Mouse (Mus musculus) adrenal gland (tissue): ENCODE measurements around the gene Tlr8.
"Not testable (repeated sequence)": the region's sequence is repeated elsewhere in the genome, so short reads cannot be mapped to it uniquely, and the experiment has no call there.

Experiments used
- intact Hi-C: fragments of 180-260 bp; cut with DNase I; formaldehyde crosslinking; loops from one replicate; pipeline ENCODE4 v1.15.1; 2025
- long read RNA-seq, 2 experiments: library from polyadenylated mRNA; unstranded; transcript quantifications; one replicate each; pipeline ENCODE4 v2.0.0; 2020; ENCODE audit warnings: borderline replicate concordance in 1 of 2; ENCODE audit not compliant: insufficient replicate concordance in 1 of 2

Gene Tlr8
- long read RNA-seq, experiment 1: 0 reads
- long read RNA-seq, experiment 2: 0 reads

DNA sequence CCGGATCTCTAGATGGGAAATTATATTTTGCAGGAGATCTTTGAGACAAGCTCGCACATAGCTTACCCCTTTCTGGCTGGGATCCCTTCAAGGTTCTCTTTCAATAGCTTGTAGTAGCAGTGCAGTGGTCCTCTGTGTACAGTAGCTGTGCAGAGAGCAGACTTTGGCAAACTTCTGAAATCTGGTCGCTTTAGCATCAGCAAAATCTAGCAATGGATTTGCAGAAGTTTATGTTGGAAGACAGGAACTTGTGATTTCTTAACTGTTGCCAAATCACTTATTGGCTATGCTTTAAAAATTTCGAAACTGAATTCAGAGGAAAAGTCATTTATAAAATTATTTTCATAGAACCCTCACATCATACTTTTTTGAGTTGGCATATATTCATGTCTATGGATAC, at the start of gene Tlr8:
TSS of gene Tlr8 (minus strand) at position 244 of the 400 bp plus-strand sequence.
- intact Hi-C loops: no loop called here

DNA sequence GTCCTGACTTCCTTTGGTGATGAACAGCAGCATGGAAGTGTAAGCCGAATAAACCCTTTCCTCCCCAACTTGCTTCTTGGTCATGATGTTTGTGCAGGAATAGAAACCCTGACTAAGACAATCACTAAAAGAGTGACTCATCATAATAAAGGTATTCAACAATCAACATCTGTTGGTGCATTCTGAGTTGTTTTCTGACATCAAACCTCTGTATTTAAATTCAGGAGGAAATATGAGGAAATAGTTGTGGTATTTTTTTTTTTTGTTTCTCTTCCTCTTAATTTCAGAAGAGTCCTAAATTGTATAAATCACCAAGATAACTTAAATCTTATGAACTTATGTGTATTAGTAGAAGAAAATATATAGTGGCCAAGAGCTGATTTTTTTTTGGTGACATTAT, 37.9 kb upstream of the Tlr8 start:
- intact Hi-C loops: not testable (repeated sequence)

DNA sequence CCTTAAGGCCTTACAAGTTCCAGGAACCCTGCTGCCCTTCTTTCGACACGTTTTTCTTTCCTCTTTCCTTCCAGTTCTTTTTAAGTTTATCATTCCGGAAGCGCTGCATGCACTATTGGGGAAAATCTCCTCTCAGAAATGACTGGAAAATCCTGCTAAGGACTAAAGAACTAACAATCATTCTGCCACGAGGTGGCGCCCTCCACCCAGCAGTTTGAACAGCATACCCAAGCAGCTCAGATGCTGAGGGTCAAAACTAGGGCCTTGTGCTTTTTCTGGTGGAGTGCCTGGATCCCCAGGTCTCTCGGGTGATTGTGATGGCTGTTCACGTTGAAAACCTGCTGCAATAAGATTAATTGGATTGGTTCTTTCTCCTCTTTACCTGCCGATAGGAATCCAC, 12.8 kb upstream of the Tlr8 start:
- intact Hi-C loops: no loop called here

DNA sequence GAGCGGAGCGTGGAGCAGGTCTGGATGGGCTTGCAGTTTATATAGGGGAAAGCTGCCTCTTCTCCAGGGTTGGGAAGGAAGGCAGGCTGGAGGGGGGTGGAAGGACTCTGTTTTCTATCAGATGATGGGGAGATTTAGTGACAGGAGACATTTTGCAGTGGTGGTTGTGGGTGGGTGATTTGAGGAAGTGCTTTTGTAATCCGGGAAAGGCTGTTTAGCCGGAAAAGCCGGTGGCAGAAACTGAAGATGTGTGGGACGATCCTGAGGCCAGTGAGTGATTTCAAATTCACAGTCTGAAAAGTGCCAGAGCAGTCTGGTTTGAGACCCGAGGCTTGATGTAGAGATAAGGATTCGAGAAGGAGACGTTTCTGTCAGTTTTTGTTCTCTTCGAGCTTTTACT, 12.4 kb upstream of the Tlr8 start:
- intact Hi-C loops: no loop called here

DNA sequence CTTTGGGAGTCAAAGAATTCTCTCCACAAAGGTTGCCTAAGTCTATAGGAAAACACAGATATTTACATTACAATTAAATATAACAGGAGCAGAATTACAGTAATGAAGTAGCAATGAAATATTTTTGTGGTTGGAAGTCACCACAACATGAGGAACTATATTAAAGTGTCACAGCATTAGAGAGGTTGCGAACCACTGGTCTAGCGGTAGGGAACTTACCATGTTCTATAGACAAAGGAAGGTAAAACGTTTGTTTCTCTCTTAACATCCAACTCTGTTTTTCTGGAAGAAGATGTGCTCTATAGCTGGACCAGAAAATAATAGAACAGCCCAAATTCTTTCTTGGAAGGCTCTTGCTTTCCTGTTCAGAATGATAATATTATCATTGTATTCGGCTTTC, 599 bp downstream of the Tlr8 start:
- intact Hi-C loops: no loop called here

DNA sequence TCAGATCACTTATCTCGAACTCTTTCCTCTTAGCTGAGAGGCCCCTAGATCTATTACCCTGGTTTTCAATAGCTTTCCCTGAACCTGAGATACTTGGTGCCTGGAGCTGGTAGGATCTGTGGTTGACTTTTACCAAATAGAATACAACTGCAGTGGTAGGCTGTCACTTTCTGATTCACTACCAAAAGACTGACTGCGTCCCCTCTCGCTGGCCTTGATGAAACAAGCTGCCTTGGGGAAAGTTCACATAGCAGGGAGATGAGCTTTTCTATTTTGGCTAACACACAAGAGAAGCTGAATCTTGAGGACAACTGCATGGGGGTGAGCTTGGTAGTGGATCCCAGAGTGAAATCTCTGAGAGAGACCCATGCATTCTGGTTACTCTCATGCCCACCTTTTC, 22.4 kb downstream of the Tlr8 start:
- intact Hi-C loops: no loop called here

DNA sequence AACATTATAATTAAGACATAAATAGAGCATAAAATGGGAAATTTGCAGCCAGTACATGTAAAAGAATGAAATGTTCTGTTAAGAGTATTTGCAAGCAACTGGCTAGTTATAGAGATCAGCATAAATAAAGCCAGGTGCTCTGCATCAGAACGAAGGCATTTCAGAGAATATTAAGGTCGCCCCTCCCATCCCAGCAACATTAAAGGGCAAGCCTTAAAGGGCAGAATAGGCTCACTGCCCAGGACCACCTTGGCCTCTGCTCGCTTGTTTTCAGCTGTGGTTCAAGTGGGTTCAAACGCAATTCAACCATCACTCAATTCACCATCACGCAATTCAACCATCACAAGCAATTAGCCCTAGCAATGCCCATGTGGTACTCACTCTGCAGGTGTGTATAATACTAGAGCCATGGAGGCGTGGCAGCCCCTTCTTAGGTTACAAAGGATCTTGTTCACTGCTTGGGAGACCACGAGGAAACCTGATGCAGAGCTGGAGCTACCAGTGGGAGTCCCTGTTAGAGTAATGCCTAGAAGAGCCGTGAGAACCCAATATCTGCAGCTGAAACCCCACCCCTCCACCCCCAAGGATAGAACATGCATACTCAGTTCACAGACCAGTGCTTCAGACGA, 24.7 kb downstream of the Tlr8 start:
- intact Hi-C loops: loop anchor here (10.0 kb wide), 1 partner anchor 1075 kb away; no protein-coding TSS in a partner anchor

DNA sequence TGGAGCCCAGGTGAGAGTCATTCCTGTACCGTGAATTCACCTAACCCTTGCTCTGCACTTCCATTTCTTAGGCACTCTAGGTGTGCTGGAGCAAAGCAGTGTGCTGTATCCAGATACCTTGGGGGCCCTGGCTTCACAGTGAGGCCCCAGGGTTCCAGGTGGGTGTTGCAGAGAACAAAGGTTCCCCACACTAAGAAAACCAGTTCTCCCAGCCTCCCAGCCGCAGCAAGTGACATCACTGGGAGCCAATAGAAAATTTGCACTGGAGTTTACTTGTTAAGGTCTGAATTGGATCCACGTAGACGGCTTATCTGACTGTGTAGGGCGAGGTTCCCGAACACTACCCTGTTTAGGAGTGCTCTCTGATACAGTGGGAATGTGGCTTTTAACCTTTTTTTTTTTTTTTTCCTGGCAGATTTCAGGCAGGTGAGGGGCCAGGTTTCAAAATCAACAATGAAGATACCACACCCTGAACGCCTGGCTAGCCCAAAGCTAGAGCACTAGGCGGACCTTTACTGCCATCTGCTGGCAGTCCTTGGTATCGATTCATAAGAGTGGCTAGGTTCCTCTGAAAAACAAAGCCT, 30.9 kb downstream of the Tlr8 start:
- intact Hi-C loops: loop anchor here (10.0 kb wide), 1 partner anchor 1068 kb away; no protein-coding TSS in a partner anchor

DNA sequence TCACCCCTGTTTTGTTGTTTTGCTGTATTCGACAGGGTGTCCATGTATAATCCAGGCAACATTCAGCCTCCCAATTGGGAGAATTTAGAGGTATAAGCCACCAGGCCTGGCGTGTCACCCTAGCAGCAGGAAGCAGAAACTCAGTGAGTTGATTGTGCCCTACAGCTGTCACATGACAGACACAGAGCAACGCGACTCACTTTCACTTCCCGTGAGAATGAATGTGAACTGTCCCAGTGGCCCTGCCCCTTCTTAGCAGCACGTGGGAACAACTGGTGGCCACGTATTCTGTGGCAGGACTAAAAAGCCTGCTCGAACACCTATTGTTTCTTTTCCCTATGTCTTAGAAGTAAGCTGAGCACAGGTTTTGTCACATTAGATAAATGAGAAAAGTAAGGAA, 33.0 kb downstream of the Tlr8 start:
- intact Hi-C loops: loop anchor here (10.0 kb wide), 1 partner anchor 1066 kb away; no protein-coding TSS in a partner anchor

DNA sequence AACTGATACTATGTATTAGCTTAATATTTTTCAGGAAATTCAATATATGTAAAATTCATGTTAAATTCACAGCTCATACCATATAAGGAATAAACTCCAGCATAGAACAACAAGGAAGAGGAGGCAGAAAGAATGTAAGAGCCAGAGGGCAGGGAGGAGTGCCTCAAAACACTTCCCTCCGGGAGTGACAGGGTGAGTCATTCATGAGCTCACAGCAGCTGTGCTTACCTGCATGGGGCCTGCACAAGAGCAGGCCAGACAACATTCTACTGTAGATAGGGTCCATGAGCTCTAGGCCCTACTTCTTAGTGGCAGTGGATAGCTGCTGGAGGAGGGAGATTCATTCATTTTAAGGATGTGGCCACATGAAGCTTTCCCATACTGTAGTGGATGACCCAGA, 34.3 kb downstream of the Tlr8 start:
- intact Hi-C loops: loop anchor here (1.0 to 10.0 kb wide), 2 partner anchors 569 to 1065 kb away; no protein-coding TSS in a partner anchor

DNA sequence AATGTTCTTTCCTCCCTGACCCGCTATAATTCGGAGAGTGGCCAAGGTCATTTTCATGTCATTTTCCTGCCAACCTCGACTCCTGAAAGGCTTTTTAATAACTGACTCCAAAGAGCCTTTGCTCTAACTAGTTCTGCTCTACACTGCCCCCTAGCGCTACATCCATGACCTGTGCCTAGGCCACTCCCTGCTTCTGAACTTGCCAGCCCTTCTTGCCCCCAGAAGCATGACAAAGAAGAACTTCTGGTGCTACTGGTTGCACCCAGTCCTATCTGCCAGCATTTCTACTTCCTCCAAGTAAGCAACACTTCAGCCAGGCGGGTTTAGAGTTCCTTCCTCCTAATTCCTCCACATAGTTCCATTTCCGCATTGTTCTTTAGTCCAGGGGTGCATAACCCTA, 34.9 kb downstream of the Tlr8 start:
- intact Hi-C loops: loop anchor here (1.0 kb wide), 1 partner anchor 568 kb away; no protein-coding TSS in a partner anchor

DNA sequence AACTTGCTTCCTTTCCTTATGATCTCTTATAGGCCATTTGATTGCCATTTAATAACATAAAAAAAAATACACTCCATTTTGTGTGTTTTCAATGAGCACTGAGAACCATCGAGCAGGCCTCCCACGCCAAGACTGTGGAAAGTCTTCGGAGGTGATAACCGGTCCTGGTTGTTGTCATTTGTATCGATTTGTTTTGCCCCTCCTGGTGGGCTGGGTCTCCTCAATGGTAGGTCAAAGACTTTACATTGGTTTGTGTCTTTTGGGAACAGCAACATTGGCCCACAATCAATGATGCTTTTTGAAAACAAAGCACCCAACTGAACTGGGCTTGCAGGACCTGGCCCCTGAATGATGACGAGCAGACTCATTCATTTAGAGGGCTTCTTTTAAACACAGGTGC, 36.4 kb downstream of the Tlr8 start:
- intact Hi-C loops: no loop called here

DNA sequence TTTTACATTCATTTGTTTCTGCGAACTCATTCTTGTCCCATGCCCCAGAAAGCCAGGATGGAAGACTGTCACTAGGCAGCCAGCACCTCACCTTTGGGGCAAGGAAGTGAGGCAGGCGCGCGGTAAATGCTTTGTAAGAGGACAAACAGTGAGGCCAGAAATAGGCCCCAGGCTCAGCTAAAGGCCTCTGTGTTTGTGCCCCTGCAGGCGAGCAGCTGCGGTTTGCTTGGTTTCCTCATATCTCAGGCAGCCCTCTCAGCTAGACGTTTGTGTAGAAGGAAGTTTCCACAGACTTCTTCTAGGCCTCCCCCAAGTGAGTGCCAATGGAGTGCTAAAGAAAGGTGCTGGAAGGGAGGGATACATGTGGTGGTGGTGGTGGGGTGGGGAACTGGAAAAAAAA, 37.0 kb downstream of the Tlr8 start:
- intact Hi-C loops: no loop called here

DNA sequence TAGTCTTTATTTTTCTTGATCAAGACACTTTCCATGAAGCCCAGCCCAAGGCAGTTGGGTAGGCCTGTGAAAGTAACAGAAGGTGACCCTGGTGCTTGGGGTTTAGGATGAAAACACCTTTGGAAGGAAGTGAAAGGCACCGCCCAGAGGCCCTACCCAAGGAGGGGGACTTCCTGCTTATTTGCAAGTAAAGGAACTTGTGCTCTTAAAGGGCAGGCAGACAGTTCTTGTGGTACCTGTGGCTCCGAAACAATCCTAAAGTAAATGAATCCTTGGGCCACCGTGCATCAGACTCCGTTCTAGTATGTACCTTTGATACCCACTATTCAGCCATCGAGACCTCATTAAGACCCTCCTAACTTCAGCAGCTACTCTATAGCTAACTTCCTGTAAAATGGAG, 37.6 kb downstream of the Tlr8 start:
- intact Hi-C loops: no loop called here

DNA sequence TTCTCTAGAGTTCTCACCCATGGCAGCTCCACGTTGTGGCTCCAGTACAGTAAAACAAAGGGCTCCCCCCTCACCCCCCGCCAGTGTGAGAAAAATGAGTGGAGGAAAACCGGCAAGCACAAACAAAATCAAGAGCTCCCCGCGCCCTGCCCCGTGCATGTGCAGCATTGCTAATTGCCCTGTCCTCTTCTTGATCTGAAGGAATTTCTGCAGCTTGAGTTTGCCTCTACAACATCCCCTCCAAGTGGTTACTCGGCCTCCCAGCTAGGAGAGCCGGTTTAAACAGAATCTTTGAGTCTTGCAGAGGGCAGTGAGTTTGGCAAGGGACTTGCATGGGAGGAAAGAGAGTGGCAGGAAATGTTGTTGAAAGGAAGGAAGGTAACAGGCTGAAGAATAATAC, 51.4 kb downstream of the Tlr8 start:
- intact Hi-C loops: loop anchor here (10.0 kb wide), 1 partner anchor 198 kb away; no protein-coding TSS in a partner anchor

DNA sequence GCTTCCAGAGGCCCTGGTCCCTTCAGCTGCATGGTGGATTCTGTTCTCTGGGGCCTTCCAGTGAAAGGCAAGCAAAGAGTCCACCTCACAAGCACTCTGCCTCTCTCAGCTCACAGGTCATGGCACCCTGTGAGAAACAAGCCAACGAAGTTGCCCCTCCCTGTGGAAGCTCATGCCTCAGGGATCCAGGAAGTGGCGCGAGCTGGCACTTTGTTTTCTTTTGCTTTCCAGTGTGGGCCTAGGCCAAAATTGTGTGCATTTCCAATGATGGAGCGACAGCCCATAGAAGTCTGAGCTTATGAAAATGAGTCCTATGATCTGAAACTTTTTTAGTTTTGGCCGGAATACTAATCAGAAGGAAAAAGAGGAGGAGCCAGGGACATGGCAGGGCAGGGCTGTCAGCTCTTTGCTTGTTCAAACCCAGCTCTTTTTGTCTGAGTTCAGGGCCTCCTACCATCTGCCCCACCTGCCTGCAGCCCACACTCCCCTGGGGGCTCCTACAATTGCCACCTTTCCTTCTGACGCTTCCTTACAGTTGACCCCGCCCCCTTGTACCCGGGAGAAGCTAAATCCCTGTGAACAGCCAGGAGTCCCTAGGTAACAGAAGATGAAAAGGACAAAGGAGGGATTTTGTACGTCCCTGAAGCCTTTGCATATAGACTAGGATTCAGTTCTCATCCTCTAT, 52.1 kb downstream of the Tlr8 start:
- intact Hi-C loops: loop anchor here (10.0 kb wide), 1 partner anchor 197 kb away; no protein-coding TSS in a partner anchor

DNA sequence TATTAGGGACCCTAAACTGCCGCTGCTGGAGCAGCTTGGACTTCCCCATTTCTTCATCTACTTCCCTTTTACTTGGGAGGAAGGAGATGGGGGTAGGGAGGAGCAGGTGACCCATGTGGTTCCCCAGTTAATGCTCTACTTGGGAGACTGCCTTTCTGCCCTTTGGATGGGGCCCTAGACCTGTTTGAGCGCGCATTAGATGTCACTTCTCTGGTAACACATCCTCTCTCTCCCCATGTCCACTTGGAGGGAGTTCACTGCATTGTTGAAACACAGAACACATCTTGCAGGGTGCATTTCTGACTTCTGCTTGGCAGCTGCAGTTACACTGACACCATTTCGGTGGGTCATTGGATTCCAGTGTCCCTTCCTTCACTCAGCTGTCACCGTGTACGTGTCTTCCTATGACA, 53.8 kb downstream of the Tlr8 start:
- intact Hi-C loops: loop anchor here (10.0 kb wide), 1 partner anchor 196 kb away; no protein-coding TSS in a partner anchor

DNA sequence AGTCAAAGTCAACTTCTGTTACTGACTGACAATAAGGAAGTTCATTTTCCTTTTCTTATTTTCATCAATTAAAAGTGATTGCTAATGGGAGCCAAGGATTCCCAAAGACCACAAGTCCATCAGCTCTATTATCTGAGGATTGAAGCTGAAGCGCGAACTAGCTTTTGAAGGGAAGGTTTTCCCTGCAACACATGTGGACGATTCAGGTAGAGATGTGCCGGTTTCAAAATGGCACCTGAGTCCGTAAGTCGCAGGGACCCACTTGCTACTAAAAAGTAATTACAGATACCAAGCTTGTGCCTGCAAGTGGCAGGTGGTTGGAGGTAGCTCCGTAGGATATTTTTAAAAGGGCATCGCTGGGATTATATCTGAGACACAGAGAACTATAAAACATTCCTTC, 54.3 kb downstream of the Tlr8 start:
- intact Hi-C loops: loop anchor here (10.0 kb wide), 1 partner anchor 195 kb away; no protein-coding TSS in a partner anchor

DNA sequence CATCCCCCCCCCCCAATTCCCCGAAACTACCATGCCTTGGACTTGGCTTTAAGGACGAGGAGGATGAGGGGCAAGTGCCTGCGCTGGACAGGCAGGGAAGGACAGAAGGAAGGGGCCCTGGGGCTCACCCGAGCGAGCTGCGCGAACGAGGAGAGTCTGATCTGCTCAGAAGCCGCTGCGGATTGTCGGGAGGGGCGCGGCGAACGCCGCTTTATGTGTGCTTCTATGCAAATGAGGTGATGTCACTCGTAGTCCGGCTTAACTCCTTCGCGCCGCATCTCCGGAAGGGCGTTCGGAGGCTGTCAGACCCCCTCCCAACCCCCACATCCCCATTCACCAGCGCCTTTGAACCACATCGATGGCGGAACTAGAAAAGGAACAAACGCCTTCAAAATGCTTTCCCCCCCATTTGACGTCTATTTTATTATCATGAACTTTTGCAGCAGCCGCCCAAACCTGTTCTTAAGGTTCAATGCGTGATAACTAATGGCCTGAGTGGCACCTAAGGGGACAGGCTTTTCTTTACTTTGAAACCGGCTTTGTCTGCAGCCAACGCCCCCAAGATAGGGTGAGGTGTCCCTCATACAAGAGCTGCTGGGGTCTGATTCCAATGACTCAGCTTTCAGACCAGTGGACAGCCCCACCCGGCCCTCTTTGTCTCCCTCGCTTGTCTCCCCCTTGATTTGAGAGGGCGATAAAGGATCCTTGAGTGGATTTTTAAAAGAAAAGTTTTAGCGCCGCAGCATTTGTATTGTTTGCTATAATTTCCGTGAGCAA, 55.0 kb downstream of the Tlr8 start, which contains the start of gene Tmsb4x:
TSS of gene Tmsb4x (minus strand) at position 338 of the 777 bp plus-strand sequence.
- intact Hi-C loops: no loop called here

DNA sequence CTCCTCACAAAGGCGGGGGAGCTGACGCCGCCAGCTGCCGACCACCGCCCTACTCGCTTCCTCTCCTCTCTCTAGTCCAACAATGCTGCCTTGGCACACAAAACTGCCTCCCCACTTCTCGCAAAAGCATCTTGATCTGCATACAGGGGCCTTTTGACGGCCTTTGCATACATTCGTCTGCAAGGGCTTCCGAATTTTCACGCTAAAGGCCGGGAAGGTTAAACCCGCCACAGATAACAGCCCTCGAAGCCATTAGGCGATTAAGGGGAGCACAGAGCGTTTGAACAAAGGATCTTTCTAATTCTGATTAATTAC, 55.7 kb downstream of the Tlr8 start:
- intact Hi-C loops: no loop called here

DNA sequence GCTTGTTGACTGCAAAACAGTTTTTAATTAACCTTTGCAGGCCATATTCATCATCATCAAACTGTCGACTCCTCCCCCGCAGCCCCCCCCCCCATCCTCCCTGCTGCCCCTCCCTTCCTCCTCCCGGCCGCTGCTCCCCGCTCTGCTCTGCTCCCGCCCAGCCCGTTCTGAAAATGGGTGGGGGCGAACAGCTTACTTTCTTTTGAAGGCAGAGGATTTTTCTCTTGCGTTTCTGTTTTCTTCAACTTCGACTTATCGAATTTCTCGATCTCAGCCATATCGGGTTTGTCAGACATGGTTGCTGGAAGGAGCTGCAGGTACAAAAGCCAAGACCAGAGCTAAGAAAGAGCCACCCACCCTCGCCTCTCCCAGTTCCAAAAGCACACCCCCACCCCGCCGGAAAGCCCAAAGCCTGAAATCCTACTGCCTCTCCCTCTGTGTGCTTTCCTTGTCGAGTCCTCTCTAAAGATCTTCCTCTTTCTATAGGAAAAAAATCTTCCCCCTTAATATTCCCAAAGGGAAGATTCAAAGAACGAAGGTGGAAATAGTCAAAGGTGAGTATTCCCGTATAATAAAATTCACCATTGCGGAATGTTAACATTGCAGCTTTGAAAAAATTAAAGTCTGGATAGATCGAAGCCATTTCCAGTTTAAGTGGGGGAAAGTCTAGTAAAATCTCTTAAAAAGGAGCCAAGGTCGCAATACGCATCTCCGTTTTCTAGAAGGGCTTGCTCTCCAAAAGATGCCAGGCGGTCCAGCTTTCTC, 56.2 kb downstream of the Tlr8 start:
- intact Hi-C loops: no loop called here
